Mouse (Mus musculus): Measurements from ENCODE around the gene Slc36a2. TPM values are rescaled to one million over a fixed set of nuclear protein-coding genes. Genes with fewer than 3 reads are reported as not detected.

Slc36a2 gene
- polyA plus RNA-seq, 1 experiment = 3.3 TPM

GRCm38 (mm10) chr11:55109521-55110300 lies 75.2 kb downstream of the Slc36a2 start:
- Histone ChIP-seq H3K4me3 (ENCODE audit: insufficient read depth, low read length) (no peak overlapping the region), H3K4me1 (ENCODE audit: control insufficient read depth, insufficient read depth, low read length) (peaks cover 35% of the 10 kb centered on the region), H3K27ac (ENCODE audit: insufficient read depth, low read depth, low read length) (no peak overlapping the region)
- no peak for TF ChIP-seq CTCF (IDR thresholded peaks at IDR 0.05; ENCODE audit: low read depth, low read length)
- no peak for TF ChIP-seq POLR2A (IDR thresholded peaks at IDR 0.05; ENCODE audit: borderline replicate concordance, low read depth, low read length)

Other genes with a start within 250 kb of the Slc36a2 start
- gene Tnip1, start 222.2 kb downstream of the Slc36a2 start, polyA plus RNA-seq (2012; ENCODE audit: insufficient read depth, insufficient read length, missing spikeins) = 70.3 and 72.2 TPM in 2 replicates
- gene Anxa6, start 151.6 kb downstream of the Slc36a2 start, polyA plus RNA-seq (2012; ENCODE audit: insufficient read depth, insufficient read length, missing spikeins) = 157 and 169 TPM in 2 replicates
- gene Ccdc69, start 106.9 kb downstream of the Slc36a2 start, polyA plus RNA-seq (2012; ENCODE audit: insufficient read depth, insufficient read length, missing spikeins) = 5.3 and 6.0 TPM in 2 replicates
- 216 and 231 TPM in 2 replicates for gene Gm2a, start 87.0 kb downstream of the Slc36a2 start, polyA plus RNA-seq (2012; ENCODE audit: insufficient read depth, insufficient read length, missing spikeins)
- not detected in 2 replicates for gene Slc36a3, start 33.4 kb downstream of the Slc36a2 start, polyA plus RNA-seq (2012; ENCODE audit: insufficient read depth, insufficient read length, missing spikeins)
- 38.7 and 44.3 TPM in 2 replicates for gene Slc36a1, start 19.3 kb upstream of the Slc36a2 start, polyA plus RNA-seq (2012; ENCODE audit: insufficient read depth, insufficient read length, missing spikeins)
- gene Fat2, start 151.5 kb upstream of the Slc36a2 start, polyA plus RNA-seq (2012; ENCODE audit: insufficient read depth, insufficient read length, missing spikeins) = not detected in 2 replicates
- gene Sparc, start 238.1 kb upstream of the Slc36a2 start, polyA plus RNA-seq (2012; ENCODE audit: insufficient read depth, insufficient read length, missing spikeins) = 18.5 and 22.0 TPM in 2 replicates

Data from bone marrow macrophage, adult 2 months (primary cell).